Mouse (Mus musculus) regulatory T cell (primary cell): ENCODE results near the gene Ube2d3.
"Not testable (repeated sequence)": the region's sequence is repeated elsewhere in the genome, so short reads cannot be mapped to it uniquely, and the experiment has no call there.

ENCODE experiments used
- in situ Hi-C: fragments of 300-600 bp; cut with MboI, MseI; formaldehyde crosslinking; loops from one replicate; pipeline ENCODE4 v1.15.1; 2025; ENCODE audit warnings: high pct_unique_total_duplicates

Gene Ube2d3

DNA sequence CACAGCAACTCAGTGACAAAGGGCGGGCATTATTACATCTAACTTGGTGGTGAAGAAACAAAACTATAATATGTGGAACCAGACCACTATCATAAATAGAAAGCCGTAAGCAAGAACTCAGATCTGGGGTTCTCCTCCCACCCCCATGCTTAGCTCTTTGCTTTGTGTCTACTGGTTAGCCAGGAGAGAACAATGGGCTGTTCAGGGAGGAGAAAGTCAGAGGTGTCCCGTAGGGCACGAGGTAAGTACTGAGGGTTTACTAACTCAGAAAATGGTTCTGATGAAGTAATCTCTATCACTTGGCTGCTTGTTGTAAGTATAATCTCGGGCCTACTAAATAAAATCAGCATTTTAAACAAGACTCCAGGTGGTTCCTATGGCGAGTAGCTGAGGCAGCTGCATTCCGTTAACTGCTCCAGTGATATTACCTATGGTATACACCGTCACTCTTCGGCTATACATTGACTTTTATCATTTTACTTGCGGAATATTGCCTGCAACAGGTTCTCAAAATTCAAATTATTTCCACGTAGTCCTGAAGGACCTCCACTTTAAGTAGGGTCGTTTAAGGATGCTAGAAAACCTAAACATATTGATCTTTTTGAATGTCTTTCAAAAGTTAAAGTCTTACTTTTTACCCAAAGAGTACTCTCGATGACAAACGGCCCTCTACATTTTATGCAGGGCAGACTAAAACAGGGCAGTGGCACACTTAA is 890 bp upstream of the Ube2d3 start:
- in situ Hi-C loops, result no loop called here

DNA sequence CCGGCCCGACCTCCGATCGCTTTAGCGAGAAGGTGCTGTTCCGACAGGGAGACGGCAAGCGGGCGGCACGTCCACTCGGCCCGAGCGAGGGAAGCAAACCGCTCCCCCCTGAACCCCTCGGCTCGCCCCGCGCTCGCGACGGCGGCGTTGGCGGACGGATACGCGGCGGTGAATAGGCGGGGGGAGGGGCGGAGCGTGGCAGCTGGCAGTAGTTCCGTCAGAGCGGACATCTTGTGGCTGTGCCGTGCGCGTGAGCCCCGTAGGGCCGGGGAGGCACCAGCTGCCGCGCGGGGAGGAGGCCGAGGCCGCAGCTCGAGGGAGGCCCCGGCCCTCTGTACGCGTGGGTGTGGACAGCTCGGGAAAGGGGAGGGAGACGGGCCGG is 573 bp downstream of the Ube2d3 start:
- in situ Hi-C loops, result no loop called here

DNA sequence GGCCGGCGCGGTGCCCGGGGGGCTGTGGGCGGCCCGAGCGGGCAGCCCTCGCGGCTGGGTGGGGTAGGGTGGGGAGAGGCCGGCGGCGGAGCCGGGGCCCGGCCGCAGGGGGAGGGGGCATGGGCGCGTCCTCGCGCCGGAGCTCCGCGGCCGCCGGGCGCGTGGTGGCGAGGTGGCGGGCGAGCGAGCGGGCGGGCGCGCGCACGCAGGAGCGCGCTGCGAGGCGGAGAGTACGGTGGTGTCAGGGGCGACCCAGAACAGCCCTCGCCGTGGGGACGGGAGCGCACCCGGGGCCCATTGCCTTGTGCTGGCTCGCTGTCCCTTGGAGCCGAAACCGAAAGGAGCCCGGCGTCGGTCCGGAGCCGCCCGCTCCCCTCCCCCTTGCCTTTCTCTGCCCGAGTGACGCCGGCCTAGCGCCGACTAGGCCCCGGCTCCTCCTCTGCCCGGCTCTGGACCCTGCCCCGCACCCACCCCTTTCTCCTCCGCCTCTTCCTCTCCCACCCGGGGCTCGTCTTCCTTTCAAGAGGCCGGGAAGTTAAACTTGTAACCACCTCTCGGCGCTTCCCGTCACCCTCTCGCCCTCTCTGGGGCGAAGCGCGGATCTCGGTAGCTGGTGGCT is 1.1 kb downstream of the Ube2d3 start:
- in situ Hi-C loops, result no loop called here

DNA sequence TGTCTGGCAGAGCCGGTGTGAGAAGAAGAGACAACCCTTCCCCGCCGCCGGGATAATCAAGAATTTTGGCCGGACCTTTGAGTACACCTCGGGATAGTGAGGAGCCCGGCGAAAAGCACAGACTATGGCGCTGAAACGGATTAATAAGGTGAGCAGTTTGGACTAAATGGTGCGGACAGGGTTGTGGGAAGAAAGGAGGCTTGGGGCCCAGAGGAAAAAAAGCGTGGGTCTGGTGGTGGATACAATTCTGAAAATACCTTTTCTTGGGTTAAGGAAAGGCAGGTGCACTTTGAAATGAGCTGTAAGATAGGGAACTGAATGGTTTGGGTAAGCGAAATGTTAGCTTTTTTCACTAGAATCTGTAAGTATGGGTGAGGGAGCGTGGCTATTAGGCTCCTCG is 1.7 kb downstream of the Ube2d3 start:
- in situ Hi-C loops, result no loop called here

DNA sequence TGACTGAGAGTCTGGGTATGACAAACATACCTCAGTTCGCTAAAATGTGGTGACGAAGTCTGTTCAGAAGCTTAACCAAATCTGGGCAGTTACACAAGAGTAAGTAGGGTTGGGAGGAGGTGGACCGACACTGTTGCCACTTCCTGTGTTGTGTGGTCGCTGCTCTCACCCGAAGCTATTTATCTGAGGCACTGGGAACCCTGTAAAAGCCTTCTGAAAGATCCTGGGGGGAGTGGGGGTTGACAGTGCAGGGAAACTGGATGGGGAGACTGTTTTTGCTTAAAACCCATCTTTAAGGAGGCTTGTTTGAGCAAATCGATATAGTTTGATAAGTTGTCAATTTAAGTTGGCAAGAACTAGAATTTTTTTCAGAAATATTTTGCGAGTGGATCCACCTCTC is 2.3 kb downstream of the Ube2d3 start:
- in situ Hi-C loops, result no loop called here

DNA sequence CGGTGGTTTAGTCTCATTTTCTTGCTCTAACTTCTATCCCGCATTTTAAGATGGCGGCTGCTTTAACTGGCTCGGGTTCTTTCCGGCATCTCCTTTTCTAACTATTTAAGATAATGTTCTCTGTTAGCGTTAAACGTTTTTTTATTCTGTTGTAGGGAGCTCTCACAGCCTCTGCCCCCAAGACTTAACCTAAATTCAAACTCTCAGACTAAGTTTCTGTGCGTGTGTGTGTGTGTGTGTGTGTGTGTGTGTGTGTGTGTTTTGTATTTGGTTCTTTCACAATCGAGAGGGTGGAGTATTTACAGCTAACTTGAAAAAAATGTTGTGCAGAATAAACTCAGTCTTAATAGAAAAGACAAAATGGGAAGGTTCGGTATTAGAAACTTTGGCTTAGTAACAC is 2.7 kb downstream of the Ube2d3 start:
- in situ Hi-C loops, result no loop called here

DNA sequence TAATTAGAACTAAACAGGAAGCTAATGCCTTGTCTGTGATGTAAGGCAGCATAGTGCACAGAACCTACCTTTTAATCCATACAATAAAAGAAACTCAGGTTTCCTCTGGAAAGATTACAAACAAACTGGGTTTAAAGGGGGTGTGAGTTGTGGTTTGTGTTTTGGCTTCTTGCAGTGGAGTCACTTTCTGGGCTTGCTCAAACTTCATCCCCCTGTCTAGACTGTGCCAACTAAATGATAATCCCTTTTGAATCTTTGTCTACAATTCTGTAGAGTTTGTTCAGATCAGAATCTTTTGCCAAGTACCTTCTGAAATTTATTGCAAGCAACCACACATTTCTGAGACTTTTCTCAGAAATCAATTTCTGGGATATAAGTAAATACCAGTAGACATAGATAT is 7.0 kb downstream of the Ube2d3 start:
- in situ Hi-C loops, result no loop called here

DNA sequence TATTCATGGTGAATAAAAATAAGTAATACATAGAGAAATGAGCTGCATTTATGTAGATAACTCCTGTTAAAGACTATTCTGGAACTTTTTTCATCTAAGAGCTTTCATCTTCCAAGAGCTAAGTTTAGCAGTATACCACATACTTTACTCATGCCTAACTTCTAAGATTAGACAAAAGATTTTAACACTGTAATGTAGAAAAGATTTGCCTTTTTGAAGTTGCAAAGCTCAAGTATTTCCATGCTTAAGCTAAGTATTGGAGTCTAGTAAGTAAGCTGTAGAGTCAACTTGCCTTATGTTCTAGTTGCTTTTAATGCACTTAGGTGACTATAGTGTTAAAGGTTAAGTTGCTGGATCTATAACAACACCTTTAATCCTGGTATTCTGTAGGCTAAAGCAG is 21.0 kb downstream of the Ube2d3 start:
- in situ Hi-C loops, result no loop called here

DNA sequence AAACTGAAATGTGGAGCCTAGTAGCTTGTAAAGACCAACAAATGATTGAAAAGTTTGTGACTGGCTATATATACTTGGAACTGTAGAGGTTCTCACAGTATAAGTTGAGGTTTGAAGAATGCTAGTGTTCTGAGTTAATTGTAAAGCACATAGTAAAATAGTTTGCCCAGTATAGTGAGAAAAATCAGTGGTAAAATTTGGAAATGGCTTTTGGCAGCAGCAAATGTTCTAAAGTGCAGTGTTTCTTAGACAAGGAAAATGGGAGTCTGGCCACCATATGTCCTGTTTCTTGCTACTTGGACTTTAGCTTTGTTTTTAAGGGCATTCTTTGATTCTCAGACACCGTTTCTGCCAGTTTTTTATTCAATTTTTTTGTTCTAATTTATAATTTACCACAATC is 30.5 kb downstream of the Ube2d3 start:
- in situ Hi-C loops, result loop anchor here (10.0 kb wide), 1 partner anchor 146 kb away; no protein-coding TSS in a partner anchor

DNA sequence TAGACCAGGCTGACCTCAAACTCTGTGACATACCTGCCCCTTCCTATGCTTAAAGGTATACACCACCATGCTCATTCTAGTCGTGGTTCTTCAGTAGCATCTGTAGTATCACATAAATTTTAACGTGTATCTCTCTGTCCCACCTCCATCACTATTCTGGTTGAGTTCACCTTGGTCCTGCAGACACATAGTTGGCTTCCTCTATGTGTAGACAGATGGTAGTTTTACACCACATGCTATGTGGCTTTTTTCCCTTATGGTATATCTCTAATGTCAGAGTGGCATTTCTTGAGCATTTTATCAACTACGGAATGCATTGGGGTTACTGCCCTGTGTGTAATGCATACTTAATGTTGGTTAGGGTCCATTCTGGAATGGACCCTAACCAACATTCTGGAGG is 31.2 kb downstream of the Ube2d3 start:
- in situ Hi-C loops, result loop anchor here (10.0 kb wide), 1 partner anchor 146 kb away; no protein-coding TSS in a partner anchor

DNA sequence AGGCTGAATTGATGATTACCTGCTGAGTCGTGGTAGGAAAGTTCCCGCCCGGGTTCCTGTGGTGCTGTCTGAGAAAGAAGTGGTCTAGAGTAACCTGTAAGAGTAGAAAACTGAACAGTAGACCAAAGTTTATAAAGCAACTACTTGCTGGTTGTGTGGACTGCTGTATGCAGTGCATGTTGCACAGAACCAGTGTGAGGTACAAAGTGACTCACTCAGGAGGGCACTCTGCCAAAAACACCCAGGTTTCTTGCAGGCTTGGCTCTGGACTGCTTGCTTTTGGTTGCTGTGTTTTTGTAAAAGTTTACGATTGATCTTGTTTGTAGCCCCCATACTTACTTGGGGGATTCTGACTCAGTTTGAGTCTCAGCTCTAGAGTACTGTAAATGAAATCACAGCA is 32.0 kb downstream of the Ube2d3 start:
- in situ Hi-C loops, result loop anchor here (10.0 kb wide), 1 partner anchor 145 kb away; no protein-coding TSS in a partner anchor

DNA sequence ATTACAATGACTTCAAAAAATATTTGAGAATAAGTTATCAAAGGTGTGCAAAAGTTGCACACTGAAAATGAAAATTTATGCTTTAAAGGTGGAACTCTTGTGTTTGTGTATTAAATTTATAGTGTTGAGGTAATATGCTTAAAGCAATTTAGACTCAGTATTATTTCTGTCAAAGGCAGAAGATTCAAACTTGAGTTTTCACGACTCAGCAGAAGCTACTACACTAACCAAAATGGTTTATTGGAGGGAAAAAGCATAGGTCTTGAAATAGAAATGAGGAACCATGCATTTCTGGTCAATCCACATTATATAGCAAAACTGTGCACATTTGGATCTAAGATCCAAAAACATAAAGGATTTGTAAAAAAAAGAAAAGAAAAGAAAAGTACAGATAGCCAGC is 32.9 kb downstream of the Ube2d3 start:
- in situ Hi-C loops, result no loop called here

DNA sequence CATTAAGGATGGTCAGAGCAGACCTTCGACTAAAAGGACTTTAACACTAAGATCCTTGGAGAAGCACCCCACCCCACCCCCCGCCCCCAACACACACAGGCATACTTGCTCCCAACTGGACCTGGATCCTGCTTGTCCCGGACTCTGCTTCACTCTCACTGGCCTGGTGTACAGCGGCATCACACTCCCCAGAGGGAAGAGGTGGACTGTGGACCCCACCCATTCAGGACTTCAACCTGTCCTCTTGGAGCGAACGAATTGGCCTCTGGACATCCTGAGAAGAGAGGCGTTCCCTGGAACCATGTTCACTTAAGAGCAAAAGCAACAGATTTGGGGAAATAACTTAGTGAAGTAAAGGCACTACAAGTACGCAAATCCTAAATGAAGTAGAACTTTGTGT is 37.1 kb downstream of the Ube2d3 start:
- in situ Hi-C loops, result no loop called here

DNA sequence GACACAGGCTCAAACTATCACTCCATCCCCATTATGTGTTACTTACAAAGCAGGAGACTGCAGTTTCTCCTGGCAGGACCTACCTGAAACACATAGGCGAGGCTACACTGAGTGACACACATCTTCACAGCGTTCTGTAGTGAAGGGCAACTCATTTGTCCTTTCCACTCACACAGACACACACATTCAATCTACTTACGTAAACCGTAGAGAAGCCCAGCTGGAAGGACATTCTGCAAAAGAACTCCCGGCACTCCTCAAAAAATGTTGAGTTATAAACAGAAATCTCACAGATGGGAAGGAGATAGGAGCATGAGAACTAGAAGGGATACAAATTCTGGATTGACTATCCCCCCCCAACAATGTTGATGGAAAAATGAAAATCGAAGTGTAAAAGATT is 38.3 kb downstream of the Ube2d3 start:
- in situ Hi-C loops, result no loop called here

DNA sequence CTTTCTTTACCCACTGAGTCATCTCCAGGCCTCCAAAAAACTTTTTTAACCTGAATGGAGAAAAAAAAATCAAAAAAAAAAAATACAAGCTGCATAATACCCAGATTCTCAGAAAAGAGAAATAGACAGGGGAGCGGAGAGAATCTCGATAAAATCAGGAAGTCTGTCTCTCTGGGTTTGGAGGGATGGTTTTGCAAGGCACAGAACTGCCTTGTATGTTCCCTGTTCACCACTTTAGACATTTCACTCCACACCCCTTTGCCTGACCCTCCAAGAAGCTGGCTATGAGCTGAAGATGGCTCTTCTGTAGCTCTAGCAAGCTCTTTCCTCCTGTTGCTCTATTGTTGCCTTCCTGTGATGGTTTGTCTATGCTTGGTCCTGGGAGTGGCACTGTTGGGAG is 39.0 kb downstream of the Ube2d3 start:
- in situ Hi-C loops, result no loop called here

DNA sequence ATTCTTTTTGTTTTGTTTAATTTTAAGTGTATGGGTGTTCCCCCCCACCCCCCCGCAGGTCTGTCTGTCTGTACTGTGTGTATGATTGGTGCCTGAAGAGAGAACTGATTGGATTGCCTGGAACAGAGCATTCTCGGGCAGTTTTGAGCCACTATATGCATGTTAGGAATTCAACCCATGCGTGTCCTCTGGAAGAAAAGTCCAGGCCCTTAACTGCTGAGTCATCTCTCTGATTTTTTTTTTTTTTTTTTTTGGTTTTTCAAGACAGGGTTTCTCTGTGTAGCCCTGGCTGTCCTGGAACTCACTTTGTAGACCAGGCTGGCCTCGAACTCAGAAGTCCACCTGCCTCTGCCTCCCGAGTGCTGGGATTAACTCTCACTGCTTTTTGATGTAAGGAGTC is 41.1 kb downstream of the Ube2d3 start:
- in situ Hi-C loops, result not testable (repeated sequence)

DNA sequence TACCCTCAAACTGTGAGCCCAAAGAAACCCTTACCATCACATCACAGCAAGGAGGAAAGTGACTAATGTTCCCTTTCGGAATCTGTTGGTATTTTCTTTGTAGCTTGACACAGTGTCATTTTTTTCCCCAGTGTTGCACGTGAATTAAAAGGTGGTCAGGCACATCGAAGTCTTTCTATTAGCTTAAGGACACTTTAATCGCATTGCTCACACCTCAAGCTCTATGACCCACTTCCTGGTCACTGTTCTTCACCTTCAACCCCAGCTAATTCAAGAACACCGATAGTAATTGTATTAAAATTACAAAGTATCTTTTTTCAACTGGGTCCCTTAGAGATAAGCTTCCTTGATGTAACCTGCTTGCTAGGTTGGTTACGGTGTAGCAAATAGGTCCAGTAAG is 42.8 kb downstream of the Ube2d3 start:
- in situ Hi-C loops, result no loop called here

DNA sequence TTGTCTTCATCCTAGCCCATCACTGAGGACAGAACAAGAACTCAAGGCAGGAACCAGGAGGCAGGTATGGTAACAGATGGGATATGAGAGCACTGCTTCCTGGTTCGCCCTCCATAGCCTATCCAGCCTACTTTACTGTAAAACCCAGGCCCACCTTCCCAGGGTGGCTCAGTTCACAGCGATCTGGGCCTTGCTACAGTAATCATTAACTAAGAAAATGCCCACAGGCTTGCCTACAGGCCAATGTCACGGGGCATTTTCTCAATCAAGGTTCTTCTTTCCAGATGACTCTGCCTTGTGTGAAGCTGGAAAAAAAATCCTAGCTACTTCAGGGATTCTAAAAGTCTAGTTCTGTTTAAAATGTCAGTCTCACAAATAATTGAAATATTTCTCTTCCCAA is 43.7 kb downstream of the Ube2d3 start:
- in situ Hi-C loops, result no loop called here

DNA sequence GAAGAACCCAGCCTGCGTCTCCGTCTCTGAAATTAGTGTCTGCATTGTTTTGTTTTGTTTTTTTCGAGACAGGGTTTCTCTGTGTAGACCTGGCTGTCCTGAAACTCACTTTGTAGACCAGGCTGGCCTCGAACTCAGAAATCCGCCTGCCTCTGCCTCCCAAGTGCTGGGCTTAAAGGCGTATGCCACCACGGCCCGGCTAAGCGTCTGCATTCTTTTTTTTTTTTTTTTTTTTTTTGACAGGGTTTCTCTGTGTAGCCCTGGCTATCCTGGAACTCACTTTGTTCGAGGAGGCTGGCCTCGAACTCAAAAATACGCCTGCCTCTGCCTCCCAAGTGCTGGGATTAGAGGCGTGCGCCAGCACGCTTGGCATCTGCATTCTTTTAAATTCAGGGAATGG is 46.7 kb downstream of the Ube2d3 start:
- in situ Hi-C loops, result not testable (repeated sequence)

DNA sequence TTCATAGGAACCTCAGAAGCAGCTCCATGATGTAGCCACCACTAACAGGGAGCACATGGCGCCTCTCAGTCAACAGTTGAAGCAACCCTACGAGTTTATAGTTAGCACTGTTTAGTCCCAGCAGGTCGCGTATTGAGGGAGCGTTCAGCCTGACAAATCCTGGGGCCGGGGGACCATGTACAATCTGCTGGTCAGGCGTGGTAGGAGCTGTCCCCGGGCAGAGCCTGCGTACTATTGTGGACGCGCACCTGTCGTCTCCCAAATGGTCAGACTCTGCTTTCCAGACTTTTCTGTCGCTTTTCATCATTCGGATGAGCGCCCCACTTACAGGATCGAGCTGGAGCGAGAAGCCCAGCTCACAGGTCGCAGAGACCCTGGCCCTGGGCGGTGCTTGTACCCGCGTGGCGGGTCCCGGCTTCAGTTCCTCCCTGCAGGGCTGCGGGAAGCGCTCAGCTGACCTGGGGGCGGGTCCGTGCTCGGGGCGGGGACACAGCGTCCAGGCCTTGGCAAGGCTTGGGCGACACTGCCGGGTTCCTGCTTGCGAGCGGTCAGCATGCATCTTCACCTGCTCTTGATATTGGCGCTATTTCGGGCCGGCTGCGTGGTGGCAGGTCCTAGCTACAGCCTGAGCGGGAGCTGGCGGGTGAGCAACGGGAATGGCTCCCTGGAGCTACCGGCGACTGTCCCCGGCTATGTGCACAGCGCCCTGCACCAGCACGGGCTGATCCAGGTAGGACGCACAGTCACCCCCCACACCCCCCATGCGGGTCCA is 47.4 kb downstream of the Ube2d3 start, which contains the start of gene Manba:
Manba (plus strand) TSS at position 484 of the 772 bp plus-strand sequence.
- in situ Hi-C loops, result no loop called here

DNA sequence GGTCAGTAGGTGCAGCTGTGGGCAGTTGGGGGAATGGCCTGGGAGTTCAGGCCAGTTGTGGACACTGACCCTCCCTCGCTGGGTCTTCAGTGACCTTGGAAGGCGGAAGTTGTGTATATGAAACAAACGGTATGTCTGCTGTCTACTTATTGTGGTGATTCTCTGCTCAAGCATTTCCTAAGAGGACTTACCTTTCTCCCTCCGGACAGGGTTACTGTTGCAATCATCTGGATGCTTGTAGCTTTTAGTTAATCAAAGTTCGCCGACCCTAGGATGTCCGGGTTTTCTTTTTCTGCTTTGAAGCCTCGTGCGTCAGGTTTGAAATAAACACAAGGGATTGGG is 47.9 kb downstream of the Ube2d3 start:
- in situ Hi-C loops, result no loop called here

DNA sequence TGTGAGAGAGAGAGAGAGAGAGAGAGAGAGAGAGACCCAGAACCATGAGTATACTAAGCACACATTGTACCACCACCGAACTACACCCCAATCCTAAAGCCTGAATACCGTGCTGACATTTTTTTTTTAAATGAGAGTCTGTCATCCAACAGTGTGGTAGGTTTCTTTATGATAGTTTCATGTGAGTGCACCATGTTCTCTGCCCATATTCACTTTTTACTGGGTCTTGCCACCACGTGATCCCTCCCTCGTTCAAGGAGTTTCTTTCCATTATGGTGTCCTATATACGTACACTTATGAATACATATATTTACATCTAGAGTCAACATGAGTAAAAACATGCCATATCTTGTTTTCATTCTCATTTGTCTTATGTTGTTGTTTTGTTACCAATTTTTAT is 48.4 kb downstream of the Ube2d3 start:
- in situ Hi-C loops, result no loop called here

DNA sequence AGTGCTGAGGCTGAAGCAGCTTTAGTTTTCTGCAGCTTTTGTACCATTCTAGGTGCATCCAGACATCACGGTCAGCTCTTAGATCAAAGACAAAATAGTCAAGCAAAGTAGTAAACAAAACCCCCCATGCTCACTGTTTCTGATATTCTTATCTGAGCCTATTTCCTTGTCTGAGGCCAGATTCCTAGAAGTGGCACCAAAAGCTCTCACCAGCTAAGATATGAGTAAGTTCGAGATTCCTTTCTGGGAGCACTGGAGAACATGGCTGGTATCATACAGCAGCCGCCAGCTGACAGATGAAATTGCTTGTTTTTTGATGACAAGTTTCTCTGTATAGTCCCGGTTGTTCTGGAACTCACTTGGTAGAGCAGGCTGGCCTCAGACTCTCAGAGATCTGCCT is 49.9 kb downstream of the Ube2d3 start:
- in situ Hi-C loops, result no loop called here
